ENCODE assay signal across 9 mouse cellular contexts in genomic region chr12:100455453-100455852, GRCm38 (mm10).
DNase-seq lines count a peak whose midpoint lies in the region; ATAC-seq lines count a peak whose summit lies in the region.
"Had no signal": no experiment of that assay in that cellular context is flagged by ENCODE, and none has a peak within 500 bp of the region (broad histone marks: within the 10 kb centered on the region; RNA-seq: fewer than 3 reads in every experiment).

No protein-coding gene starts in this region.

- peaks cover 21% of the 10 kb centered on the region for H3K4me1 ChIP-seq in heart, embryonic 13.5 days
- H3K4me1 ChIP-seq: embryonic facial prominence, embryonic 12.5 days had no signal

- no peak overlapping the region for H3K4me3 ChIP-seq in heart, embryonic 13.5 days
- H3K4me3 ChIP-seq: embryonic facial prominence, embryonic 12.5 days had no signal

- no peak; the same call in 1 of the 2 replicates for ATAC-seq in heart, embryonic 13.5 days (ENCODE audit: extremely low read depth, insufficient number of reproducible peaks, low FRiP score, low TSS enrichment)
- ATAC-seq in inflammation-experienced regulatory T-cells, adult 6 months, result no peak

- H3K36me3 ChIP-seq in heart, embryonic 13.5 days, result peaks cover 13% of the 10 kb centered on the region; the same call in 1 of the 2 replicates
- H3K36me3 ChIP-seq: embryonic facial prominence, embryonic 12.5 days had no signal

- WGBS in heart, embryonic 13.5 days, result 35% methylated on average over 2 of the region's 2 CpGs

- H3K27me3 ChIP-seq in heart, embryonic 13.5 days (replicated peaks), result no peaks in the 10 kb centered on the region
- H3K27me3 ChIP-seq: embryonic facial prominence, embryonic 12.5 days had no signal

- peak overlapping the region; percentile 94 for H3K27ac ChIP-seq in heart, embryonic 13.5 days (replicated peaks)
- H3K27ac ChIP-seq: embryonic facial prominence, embryonic 12.5 days; macrophage had no signal

- H3K4me2 ChIP-seq in heart, embryonic 13.5 days, result peak overlapping the region; percentile 32; the same call in 1 of the 2 replicates
- H3K4me2 ChIP-seq: embryonic facial prominence, embryonic 12.5 days had no signal

- H3K9me3 ChIP-seq in heart, embryonic 13.5 days, result no peaks in the 10 kb centered on the region
- H3K9me3 ChIP-seq: embryonic facial prominence, embryonic 12.5 days had no signal

- DNase-seq in 3134 (ENCODE audit: extremely low read depth, insufficient read length, low spot score) (peak; percentile 49), 3T3-L1 (ENCODE audit: low read depth, low spot score) (peak; percentile 30)
- peak; percentile 80 for DNase-seq in cerebellum, adult 9-10 months
- DNase-seq in left cerebral cortex, adult 8-10 months (ENCODE audit: low spot score in 2 of 2), result no peak
- DNase-seq in ovary, postnatal 14 days (ENCODE audit: low spot score), result no peak

- H3K9ac ChIP-seq in heart, embryonic 13.5 days, result no peak overlapping the region; the same call in 1 of the 2 replicates
- H3K9ac ChIP-seq: embryonic facial prominence, embryonic 12.5 days had no signal

Comparison
In these comparisons a context has a peak if more than half of its experiments do, and no peak if none do; other contexts are left out.
1. DNase-seq: peak in 3134 (single experiment), 3T3-L1 (single experiment) and cerebellum, adult 9-10 months (single experiment); none in left cerebral cortex, adult 8-10 months (0 of 2) and ovary, postnatal 14 days (single experiment).